Mouse (Mus musculus) c-Kit-negative CD71-positive TER-119-positive erythroid progenitor cells, embryonic 14.5 days (primary cell): ENCODE results near the gene Chek1.

Source experiments
- DNase-seq: peaks from one replicate; pipeline ENCODE4 v3.0.0-alpha.2; 2013; ENCODE audit warnings: low read depth, low spot score

Gene Chek1

DNA sequence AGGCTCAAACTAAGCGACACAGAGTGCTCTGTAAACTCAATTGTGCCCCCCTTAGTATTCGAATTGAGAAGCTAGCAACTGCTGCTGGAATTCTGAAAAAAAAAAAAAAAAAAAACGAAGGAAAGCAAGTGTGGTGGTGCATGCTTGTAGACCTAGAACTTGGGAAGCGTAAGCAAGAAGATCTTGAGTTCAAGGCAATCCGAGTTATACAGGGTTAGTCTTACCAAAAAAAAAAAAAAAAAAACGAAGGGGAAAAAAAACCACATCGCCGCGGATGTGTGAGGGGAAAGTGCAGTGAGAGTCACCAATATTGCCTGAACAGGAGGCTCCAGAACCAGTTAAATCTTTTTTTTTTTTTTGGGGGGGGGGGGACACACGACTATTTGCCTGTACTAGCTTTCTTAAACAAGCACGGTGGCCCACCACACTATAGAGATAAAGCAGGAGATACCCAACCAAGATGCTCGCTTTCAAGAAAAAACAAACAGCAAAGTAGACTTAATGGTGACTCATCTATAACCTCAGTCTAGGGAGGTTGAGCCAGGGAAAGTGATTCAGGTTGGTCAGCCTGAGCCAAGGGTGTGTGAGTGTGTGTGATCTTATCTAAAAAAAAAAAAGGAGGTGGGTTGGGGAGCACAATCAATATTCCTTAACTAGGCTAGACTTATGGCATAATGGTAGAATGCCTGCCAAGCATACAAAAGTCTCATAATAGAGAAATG lies at the start of gene Chek1:
Gene Chek1, minus strand, starts transcription at position 32 of the 722 bp plus-strand sequence.
- no peak for DNase-seq

DNA sequence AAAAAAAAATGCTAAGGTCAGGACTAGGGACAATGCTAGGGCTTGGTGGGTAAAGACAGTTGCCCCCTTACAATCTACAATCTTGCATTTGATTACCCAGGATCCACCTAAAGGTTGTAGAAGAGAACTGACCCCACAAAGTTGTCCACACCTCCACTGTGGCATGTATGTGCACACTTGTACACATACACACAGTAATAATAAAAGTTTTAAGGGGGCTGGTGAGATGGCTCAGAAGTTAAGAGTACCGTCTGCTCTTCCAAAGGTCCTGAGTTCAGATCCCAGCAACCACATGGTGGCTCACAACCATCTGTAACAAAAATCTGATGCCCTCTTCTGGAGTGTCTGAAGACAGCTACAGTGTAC lies 42.2 kb upstream of the Chek1 start:
- DNase-seq = no peak

DNA sequence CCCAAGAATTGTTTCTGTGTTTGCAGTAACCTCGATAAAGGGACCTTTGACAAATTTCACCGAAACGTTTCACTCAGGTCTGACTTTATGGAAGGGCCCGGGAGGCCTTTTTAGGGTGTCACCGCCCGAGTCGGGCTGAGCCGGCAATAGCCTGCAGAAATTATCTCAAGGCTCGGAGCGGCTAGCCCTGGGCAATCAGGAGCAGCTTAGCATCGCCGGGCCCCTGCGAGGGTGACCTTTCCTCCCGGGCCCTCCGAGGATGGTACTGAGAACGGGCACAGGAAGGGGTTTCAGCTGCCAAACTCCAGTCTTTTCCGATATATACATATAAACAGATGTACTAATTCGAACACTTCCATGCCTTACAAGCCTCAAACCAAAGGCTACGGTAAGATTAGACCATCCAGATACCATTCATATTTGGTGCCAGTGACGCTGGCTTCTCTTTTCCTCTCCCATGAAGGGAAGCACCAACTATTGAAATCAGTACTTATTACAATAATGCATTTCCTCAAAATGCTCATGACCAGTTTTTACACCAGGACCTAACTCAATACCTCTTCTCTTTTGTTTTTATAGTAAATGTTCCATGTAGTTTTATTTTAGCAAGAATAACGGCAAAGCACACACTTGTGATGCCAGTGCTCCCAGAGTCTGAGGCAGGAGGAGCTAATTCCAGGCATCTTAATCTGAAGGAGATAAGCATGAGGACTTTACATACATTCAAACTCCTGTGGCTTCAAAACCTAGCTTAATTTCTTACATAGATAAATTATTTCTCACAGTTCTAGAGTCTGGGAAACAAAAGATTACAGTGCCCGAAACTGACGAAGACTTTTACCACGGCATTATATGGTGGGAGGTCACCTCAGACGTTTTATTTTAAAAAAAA lies 41.5 kb upstream of the Chek1 start:
- DNase-seq = peak; percentile 36

DNA sequence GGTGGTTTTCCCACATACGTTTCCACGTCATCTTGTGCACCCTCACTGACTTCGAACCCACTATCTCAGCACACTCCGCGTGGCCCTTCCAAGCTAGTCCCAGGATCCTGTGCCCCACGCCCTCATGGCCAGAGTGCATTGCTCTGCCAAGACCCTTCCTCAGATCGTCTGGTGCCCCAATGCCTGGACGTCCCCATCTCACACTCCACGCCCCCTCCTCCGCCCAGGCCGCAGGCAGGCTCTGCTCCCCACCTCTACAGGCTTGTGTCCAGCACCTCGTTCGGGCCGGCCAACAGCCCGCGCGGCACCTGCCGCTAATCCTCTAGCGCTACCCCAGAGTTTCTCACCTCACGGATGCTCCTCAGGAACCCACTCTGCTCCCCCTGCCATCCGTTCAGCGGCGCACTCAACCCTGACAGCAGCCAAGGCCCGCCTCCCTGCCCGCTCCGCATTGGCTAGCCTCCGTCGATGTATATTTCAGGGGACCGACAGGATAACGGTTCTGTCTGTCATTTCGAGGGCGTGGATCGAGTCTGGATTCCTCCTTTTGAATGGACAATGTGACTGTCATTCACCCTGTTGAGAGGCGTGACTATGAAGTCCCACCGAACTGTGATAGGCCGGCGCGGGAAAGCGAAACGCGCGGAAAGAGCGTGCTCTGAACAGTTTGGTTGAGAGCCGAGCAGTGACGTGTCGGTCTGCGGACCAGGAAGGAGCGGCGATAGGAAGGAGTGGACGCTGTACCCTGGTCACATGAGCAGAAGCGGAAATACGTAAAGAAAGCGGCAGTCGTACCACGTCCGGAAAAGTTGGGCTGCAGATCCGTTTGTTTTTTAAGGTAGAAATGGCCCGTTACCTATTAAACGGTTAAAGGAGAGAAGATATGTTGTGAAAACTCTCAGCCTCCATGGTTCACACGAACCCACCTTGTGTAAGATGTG lies 40.6 kb upstream of the Chek1 start, which contains the start of gene Stt3a:
Gene Stt3a, minus strand, starts transcription at position 477 of the 941 bp plus-strand sequence.
- DNase-seq = peak; percentile 100

DNA sequence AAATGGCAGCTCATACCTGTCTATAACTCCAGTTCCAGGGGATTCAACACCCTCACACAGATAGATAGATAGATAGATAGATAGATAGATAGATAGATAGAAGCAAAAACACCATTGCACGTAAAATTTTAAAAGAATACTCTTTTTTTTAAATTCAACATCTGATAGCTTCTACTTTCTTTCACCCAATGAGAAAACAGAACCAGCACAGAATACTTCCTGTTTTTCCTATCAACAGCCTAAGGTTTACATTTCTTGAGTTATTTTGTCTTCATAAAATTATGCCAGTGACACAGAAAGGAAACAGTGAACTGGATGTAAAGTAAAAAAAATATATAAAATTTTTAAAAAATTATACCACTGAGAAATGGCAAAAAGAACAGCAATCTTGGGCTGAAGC lies 37.5 kb upstream of the Chek1 start:
- no peak for DNase-seq

DNA sequence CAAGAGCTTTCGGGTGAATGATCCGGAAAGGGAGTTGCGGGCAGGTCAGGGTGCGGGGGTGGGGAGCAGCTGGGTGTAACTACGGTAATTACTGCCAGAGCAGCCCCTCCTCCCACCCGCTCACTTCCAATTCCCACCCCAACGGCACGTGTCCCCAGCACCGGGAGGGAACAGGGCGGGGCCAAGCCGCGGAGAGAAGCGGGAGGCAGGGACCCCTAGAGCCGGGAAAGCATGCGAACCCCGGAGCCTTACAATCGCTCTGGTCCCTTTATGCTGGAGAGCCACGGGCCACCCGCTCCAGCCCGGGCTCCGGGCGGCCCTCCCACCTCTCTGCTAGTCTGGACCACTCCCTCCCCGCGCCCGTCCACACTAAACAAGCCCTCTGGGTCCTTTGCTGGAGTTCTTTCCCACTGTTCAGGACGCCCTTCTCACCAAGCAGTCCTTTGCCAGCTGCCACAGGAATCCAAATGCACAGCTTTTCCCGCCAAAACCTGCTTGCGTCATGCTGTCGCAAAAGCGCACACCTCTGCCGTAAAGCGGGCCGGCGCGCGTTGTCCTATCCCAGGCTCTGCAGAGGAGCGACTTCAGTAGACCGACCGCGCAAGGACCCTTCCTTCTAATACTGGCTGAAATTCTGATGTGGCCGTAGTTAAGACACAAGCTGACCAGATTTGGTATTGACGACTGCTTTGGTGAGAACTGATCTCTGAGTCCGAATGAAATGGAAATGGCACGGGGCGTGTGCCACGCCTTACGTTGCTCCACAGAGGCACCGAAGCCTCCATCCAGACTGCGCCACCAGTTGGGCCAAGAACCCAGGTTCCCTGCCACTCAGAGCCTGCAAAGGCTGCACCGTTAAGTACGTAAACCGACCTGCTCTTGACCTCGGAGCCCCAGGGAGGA lies 483 bp downstream of the Chek1 start:
- peak; percentile 84 for DNase-seq

DNA sequence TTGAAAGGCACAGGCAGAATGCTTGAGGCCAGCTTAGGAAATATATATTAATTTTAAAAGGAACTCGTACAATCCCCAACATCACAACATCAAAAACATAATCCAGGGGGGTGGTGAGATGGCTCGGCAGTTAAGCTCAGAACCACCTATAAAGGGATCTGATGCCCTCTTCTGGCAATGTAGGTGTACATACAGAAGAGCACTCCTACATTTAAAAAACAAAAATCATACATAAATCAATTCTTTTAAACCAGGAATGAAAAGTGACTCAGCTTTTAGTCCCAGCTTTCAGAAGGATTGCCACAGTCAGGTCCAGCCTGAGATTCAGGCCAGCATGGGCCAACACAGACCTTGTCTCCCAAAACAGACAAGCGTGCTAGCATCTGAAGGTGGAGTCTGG lies 10.2 kb downstream of the Chek1 start:
- DNase-seq = no peak

DNA sequence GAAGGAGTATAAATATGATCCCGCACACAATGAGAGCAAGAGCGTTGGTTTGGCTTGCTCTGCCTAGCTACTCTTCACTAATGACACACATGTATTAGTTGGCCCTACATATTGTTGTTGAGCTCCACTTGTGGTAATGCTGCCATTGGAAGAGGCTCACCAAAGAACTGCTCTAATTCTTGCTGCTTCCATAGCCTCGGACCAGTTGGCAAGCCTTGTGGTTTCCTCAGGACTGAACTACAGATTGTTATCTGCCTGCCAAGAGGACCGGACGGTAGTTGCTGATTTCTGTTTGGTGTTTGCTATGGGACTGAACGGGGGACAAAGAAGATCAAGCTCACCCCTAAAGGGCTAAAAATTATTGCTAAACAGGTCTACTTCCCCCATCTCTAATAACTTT lies 19.6 kb downstream of the Chek1 start:
- DNase-seq = no peak

DNA sequence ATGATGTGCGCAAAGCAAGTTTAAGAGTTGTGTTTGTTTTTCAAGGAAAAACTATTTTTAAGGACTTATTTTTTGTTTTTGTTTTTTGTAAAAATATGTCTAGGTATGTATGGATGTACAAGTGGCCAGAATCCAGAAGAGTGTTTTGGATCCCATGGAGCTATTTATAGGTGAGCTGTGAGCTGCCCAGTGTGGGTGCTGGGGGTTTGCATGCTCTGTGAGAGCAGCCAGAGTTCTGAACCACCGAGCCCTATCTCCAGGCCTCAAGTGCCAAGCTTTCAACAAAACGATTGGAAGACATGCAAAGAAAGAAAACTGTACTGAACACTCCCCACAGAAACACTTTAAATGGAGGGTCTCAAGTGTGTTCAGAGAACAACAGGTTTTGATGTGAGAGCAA lies 20.9 kb downstream of the Chek1 start:
- no peak for DNase-seq

DNA sequence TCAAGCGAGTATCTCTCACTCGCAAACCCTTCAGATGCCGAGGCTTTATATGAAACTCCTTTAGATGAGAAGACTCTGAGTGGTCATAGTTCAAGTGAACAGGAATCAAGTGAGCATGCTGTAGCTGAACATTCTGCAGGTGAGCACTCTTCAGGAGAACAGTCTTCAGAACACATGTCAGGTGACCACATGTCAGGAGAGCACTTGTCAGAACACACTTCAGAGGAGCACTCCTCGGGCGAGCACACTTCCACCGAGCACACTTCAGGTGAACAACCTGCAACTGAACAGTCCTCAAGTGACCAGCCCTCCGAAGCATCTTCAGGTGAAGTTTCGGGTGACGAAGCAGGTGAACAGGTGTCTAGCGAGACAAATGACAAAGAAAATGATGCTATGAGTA lies 32.6 kb downstream of the Chek1 start:
- DNase-seq = no peak

DNA sequence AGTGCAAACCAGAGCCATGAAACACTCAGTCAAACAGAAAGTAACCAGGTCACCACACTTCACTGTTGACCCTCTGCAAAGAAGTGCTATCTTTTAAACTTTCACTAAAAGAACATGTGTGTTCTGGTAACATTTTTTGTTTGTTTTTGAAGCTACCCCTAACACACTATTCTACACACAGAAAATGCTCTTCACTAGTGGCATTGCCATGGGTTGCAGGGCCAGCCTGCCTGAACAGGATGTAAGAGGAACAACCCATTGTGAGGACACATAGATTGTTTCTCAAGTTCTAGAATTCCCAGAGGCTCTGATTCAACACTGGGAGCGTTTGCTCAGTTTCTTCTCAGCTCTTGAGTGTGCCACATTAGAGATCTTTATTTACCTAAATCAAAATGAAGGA lies 33.9 kb downstream of the Chek1 start, which contains the start of gene Acrv1:
Gene Acrv1, plus strand, starts transcription at position 301 of the 400 bp plus-strand sequence.
- DNase-seq = no peak

DNA sequence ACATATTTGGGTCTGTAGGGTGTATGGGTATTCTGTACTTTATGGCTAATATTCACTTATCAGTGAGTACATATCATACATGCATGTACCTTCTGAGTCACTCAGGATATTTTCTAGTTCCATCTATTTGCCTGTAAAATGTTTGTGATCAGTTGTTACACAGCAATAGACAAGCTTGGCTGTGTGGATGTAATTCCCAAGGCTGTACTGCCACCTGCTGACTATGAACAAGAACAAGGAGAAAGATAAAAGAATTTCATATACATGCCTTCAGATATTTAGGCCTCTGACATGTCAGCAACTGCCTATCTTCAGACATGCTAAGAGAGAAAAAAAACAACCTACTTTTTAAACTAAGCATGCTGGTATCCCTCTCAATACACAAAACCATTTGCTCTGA lies 39.5 kb downstream of the Chek1 start:
- DNase-seq = no peak

DNA sequence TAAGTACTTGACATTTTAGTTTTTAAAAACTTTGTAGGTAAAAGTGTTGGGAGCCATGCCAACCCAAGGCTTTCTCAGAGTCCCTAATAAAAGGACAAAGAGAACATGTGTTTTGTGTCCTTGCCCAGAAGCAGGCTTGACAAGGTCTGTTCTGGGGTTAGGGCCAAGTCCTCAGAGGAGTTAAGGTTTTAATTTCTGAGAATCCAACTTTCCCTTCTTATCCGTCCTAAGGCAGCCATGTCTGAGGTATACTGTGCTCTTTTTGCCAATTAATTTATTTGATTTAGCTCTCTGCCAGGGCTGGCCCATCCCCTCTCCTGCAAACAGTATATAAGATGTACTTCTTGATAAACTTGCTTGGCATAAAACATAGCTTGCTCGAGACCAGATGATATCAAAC lies 45.4 kb downstream of the Chek1 start:
- no peak for DNase-seq
